Mouse (Mus musculus) B cell, adult 2 months (primary cell): ENCODE results near the gene Copg2.
A peak's percentile ranks its signal among the peaks of the same experiment; 100 is the strongest.
"Not testable (repeated sequence)": the region's sequence is repeated elsewhere in the genome, so short reads cannot be mapped to it uniquely, and the experiment has no call there.

ENCODE experiments used
- DNase-seq, 2 experiments: peaks; one replicate each; pipeline ENCODE4 v3.0.0; 2022

Copg2 gene

DNA sequence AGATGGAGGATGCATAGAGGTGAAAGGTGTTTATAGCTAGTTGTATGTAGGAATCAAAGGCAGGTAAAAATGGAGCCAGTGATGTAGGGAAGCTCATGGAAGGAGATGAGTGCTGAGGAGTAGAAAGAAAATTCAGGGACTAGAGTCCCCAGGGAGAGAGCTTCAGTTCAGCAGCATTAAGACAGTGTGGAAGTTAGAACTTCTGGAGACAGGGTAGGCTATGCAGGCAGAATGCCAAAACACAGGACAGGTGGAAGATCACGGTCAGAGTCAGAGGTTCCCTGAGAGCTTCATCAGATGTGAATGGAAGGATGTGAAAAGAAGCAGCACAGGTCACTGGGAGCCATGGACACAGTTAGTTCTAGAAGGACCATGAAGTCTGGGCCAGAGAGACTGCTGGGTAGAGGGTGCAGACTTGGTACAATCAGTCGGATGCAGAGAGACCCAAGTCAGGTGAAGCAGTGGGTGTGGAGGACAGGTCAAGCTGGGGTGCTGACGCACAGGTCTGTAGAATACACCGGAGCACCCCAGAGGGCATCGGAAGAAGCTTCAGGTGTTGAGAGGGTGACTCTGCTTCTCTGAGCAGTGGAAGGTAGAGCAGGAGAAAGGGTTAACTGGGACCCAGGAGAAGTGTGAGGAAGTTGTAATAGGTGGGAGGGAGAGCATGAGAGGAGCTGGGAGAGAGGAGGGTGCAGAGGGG lies 91.4 kb downstream of the Copg2 start:
- no peak for DNase-seq

DNA sequence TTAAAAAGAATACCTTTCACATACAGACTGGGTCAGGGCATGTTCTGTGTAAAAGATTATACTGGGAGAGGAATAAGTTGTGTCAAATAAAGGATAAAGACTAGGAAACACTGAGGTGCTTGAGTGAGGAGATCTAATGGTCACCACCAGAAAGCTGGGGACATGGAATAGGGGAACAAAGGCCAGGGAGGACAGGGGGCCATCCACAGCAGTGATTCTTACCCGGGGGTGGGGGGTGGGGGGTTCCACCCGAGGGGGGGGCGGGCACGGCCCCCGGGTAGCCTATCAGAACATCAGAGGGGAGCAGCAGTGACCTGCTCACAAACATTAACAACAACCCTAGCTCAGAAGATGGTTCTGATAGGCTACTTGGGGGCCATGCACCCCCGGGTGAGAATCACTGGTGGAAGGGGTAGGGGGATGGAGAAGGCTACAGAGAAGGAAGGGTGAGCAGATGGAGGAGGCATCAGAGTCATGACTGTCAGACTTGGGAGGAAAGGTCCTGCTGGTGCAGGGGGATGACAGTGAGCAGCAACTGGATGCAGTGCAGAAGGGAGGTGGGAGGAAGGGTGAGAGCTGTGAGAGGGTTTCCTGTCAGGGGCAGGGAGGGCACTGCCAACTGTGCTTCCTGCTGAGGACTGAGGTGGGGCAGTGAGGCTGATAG lies 92.1 kb downstream of the Copg2 start:
- DNase-seq = peak; percentile 14 to 18

DNA sequence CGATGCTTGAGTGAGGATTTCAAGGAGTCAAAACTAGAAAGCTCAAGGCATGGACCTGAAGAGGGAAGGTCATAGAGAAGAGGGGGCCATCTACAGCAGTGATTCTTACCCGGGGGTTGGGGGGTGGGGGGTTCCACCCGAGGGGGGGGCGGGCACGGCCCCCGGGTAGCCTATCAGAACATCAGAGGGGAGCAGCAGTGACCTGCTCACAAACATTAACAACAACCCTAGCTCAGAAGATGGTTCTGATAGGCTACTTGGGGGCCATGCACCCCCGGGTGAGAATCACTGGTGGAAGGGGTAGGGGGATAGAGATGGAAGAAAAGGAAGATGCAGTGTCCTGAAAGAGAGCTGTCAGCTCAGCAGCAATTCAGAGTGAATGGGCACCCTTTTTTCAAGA lies 93.7 kb downstream of the Copg2 start:
- DNase-seq = not testable (repeated sequence)

DNA sequence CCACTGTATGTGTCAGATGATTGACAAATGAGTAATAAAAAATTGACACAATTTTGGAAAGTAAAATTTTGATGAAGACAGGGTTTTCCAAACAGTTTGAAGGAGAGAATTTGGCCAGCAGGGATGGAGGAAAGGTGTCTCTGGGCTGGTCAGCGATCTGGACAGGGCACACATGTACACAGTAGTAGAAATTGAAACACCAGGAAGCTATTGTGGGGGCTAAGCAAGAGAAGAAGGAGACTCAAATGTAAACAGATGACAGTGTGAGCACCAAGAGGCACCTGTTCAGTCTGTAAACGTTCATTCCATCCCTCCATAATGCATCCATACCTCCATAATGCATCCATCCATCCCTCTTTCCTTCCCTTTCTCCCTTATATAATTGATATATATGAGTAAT lies 145.4 kb downstream of the Copg2 start:
- no peak for DNase-seq

DNA sequence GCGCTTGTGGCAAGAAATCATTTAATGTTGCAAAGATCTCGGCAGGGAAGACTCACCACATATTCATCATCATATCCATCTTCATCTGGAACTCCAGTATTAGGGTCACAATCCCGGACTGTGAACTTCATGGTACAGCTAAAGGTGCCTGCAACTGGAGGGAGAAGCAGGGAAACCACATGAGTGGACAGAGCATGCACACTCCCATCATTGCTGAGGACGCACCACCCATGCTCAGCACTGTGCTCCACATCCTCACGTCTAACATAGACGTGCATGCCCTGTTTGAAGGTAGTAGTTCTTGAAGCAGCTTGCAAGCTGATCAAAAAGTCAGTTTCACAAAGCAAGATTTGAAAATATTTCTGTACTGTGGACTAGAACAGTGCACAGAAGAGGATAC lies 146.1 kb downstream of the Copg2 start:
- no peak for DNase-seq

GRCm38 (mm10) chr6:30749892-30750291 lies 146.7 kb downstream of the Copg2 start:
- no peak for DNase-seq

- no peak for DNase-seq
Measured at GRCm38 (mm10) chr6:30749042-30749689, 147.4 kb downstream of the Copg2 start.

DNA sequence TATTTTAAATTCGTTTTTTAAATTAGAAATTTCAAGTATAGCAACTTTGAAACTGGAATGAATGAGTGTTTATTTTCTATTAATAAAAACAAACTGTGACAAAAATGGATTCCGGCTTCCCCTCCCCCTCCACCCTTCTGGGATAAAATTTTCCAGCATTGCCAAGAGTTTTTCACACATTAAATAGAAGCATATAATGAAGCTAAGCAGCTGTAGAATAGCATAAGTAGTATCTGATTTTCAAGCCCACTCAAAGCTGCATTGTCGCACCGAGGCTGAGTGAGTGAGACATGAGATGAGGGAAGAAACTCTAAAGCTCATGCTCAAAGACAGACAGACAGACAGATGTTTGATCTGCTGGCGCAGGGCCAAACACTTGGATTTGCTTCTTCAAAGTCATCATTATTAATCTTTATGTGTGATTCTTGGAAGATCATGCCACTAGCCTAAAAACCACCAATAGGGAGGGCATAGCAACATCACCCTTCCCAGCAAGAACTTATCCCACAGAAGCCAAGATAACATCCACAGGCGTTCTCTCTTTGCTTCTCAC lies 148.2 kb downstream of the Copg2 start:
- no peak for DNase-seq

GRCm38 (mm10) chr6:30747631-30748357 lies 148.8 kb downstream of the Copg2 start:
- DNase-seq = no peak

DNA sequence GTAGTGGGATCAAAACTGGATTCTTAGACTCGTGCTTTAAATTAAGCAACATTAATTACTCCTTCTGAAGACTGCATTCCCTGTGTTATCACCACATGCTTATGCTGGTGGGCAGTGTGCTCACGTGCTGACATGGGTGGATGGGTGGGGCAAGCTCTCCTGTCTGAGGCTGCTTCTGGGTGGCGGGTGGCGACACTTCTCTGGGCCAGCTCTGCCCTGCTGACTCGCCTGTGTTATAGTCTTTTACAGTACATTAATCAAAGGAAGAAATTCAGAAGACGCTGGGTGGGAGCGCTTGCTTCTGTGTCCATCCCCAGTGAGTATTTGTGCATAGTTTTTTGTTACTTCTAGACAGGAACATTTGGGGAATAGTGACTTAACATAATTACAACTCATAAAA lies 151.0 kb downstream of the Copg2 start:
- DNase-seq = no peak

GRCm38 (mm10) chr6:30744846-30745245 lies 151.7 kb downstream of the Copg2 start:
- DNase-seq = no peak

GRCm38 (mm10) chr6:30739177-30739747 lies 157.3 kb downstream of the Copg2 start:
- DNase-seq = peak in 1 of 2 experiments; percentile 4

- peak in 1 of 2 experiments; percentile 15 for DNase-seq
Measured at GRCm38 (mm10) chr6:30738464-30739006, 158.1 kb downstream of the Copg2 start.

- DNase-seq = peak; percentile 28 to 31
Measured at GRCm38 (mm10) chr6:30737548-30738463, 158.8 kb downstream of the Copg2 start.

DNA sequence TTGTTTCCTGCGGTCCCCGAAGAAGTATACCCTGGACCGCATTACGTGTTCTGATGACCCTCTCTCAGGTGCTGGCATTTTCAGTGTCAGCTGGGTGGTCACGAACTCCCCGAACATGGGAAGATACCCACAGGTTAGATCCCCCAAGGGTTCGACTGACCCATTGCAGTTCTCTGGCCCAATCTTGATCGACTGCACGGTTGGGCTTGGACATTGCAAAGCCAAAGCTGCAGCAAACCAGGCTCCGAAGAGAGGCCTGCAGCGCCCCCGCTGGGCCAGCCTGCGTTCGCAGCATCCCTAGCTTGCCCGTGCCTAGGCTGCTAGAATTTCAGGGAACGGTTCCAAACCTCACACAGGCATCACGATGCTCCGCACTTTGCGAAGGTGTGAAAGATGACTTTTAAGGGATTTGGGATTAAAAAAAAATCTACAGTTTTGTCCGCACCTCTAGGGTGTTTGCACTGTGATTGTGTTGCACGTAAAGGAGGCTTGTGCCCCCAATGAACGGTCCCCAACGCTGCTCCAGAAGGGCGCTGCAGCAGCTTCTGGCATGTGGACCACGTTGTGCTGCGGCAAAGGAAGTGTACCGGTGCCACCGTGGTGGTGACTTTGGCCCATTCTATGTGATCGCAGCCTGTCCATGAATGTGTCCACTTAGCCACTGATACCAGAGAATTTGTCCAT lies 159.6 kb downstream of the Copg2 start:
- peak; percentile 48 to 50 for DNase-seq

GRCm38 (mm10) chr6:30736372-30736762 lies 160.2 kb downstream of the Copg2 start:
- DNase-seq = peak in 1 of 2 experiments; percentile 13

DNA sequence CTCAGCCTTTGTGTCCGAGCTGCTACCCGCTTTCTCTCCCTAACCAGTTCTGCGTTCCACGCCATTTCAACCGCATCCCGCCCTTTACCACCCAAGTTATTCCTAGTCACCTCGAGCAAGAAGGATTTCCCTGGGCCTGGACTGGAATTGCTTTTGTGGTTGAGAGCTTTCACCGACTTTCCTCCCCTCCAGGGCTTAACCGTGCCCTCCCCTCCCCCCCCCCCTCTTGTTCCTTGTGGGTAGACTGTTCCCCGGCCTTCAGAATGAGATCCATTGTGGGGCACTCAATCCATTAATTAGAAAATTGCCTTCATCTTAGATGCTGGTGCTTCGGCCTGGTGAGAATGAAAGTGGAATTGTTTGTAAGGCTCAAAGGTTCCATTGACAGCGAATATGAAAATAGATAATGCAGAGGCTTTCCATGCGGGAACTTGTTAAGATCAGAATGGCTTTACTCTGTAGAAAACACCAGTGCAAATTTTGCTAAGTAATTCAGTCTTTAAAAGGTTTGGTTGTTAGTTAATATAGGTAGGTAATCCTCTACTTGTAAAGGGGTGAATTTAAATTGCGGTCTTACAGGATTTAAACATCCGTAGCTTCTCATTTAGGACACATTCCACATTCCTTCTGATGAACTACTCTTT lies 160.7 kb downstream of the Copg2 start:
- no peak for DNase-seq

DNA sequence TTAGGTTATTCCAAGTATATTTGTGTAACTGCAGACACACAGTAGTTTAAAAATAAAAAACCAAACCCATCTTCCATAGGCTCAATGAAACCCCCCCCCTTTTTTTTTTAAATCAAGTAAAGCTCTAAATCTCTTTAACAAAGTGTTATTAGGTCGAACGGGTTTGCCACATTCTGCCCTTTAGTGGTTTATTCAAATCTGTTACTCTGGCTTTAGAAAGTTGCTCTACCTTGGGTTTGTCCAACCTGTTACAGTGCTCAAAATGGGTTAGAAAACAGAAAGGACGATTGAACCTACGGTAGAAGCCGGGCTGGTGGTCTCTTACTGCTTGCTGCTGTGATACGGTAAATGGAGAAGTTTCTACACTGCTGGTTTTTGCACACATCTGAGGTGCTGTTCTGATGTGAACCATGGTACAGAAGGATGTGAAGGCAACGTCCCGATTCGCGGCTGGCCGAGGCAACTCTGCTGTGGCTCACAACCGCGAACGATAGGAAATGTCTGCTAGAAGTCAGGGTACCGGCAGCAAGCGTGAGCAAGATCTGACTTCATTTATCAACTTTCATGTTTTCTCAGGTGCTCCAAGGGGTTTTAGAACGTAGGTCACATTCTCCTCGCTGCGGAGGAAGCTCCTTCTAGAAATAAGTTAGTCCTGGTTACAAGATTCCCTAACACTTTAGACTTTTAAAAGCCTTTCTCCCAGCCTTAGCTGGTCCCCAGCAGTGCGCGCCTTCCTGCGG lies 161.4 kb downstream of the Copg2 start:
- DNase-seq = peak in 1 of 2 experiments; percentile 22

DNA sequence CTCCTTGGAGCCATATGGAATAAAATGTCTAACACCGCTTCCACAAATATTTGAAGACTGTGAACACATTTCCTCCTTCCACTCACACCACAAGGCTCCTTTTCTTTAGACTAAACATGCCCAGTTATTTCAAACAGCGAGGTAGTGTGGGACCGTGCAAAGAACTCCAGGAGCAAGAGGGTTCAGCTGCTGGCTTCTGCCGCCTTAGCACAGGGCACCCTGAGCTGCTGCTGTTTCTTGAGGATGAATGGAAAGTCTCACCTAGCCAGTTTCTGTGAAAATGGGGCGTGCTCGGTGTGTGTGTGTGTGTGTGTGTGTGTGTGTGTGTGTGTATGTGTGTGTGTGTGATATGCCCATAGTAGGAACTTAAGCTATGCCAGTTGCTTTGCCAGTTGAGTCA lies 162.1 kb downstream of the Copg2 start:
- no peak for DNase-seq
